Mouse (Mus musculus): Measurements from ENCODE around the gene Olfr1122.
"Not testable (repeated sequence)": the region's sequence is repeated elsewhere in the genome, so short reads cannot be mapped to it uniquely, and the experiment has no call there.

The Olfr1122 gene

GRCm38 (mm10) chr2:87385549-87385948 is at the start of gene Olfr1122:
Gene Olfr1122, plus strand, starts transcription at chr2:87385849.
- no peak for DNase-seq (ENCODE audit: low spot score in 2 of 2)

GRCm38 (mm10) chr2:87354515-87354914 is 31.1 kb upstream of the Olfr1122 start, which contains the start of gene Olfr1120:
Gene Olfr1120, plus strand, starts transcription at chr2:87354815.
- no peak for DNase-seq (ENCODE audit: low spot score in 2 of 2)

GRCm38 (mm10) chr2:87360121-87360520 is 25.5 kb upstream of the Olfr1122 start:
- DNase-seq (ENCODE audit: low spot score in 2 of 2), result not testable (repeated sequence)

DNA sequence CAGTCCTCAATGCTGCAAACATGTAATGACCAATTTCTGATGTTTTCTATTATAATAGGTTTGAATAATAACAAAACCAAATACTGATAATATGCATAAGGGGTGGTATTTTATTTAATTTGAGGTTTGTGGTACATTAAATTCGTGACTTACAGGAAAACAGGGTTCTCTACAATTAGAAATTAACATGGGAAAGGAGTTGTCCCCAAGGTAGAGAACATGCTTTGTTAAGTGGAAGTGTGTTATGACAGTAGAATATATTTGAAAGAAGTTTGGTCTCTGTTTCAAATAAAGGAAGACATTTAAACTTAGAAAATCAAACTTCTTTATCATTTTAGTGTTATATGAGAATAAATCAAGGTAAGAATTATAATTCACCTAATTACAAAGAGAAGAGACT is 16.1 kb upstream of the Olfr1122 start, which contains the start of gene Olfr1121:
TSS of gene Olfr1121 (plus strand) at position 301 of the 400 bp plus-strand sequence.
- no peak for DNase-seq (ENCODE audit: low spot score in 2 of 2)

GRCm38 (mm10) chr2:87371726-87372125 is 13.9 kb upstream of the Olfr1122 start:
- DNase-seq (ENCODE audit: low spot score in 2 of 2), result no peak

- no peak for DNase-seq (ENCODE audit: low spot score in 2 of 2)
These were observed 1.7 kb upstream of the Olfr1122 start for GRCm38 (mm10) chr2:87383935-87384334.

- peak in 1 of 2 experiments; percentile 5 for DNase-seq (ENCODE audit: low spot score in 2 of 2)
These were observed 8.0 kb downstream of the Olfr1122 start for GRCm38 (mm10) chr2:87393605-87394004.

DNA sequence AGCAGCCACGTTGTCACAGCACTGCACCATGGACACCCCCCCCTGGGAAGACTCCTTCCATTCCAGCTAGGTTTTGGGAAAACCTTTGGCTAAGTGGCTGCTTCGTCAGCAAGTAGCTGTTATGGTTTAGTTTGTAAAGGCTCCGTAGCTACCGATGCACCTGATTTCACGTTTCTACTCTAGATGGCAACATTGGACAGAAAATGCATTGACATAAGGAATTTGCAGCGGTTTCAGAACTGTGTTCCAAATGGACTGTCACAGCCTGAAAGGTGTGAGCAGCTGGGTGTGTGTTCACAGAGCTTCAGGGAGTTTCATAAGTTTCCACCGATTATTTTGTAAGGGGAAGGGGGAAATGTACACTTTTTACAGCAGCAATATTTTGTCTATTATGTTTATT is 9.0 kb downstream of the Olfr1122 start:
- DNase-seq (ENCODE audit: low spot score in 2 of 2), result peak; percentile 13 to 22

DNA sequence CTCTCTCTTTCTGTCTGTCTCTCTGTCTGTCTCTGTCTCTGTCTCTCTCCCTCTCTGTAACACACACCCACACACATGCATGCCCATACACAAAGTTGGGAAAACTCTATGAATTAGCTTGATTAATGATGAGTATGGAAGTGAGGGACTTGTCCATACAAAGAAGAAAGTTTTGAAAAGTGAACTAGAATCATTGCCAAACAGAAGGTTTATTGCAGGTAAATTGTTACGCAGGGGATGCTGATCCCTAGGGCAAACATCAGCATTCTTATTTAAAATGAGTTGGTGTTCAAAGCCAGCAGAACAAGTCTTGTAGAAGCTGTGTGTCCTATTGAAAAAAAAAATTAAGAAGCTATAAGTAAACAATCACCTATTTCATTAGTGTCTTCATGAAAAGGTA is 30.7 kb downstream of the Olfr1122 start, which contains the start of gene Olfr1123:
TSS of gene Olfr1123 (plus strand) at position 301 of the 400 bp plus-strand sequence.
- DNase-seq (ENCODE audit: low spot score in 2 of 2), result no peak

- DNase-seq (ENCODE audit: low spot score in 2 of 2), result no peak
These were observed 44.3 kb downstream of the Olfr1122 start, which contains the start of gene Olfr1124 for GRCm38 (mm10) chr2:87429975-87430374. Gene Olfr1124, plus strand, starts transcription at chr2:87430275.

- DNase-seq (ENCODE audit: low spot score in 2 of 2), result no peak
These were observed 52.1 kb downstream of the Olfr1122 start for GRCm38 (mm10) chr2:87437731-87438130.

Data from right cerebral cortex, adult 2 months (tissue).